Mouse (Mus musculus): ENCODE results near the gene Lamc3. TPM values are rescaled to one million over a fixed set of nuclear protein-coding genes. Genes with fewer than 3 reads are reported as not detected.

The Lamc3 gene
- polyA plus RNA-seq, 1 experiment from 2014 or later: 0.48 TPM

DNA sequence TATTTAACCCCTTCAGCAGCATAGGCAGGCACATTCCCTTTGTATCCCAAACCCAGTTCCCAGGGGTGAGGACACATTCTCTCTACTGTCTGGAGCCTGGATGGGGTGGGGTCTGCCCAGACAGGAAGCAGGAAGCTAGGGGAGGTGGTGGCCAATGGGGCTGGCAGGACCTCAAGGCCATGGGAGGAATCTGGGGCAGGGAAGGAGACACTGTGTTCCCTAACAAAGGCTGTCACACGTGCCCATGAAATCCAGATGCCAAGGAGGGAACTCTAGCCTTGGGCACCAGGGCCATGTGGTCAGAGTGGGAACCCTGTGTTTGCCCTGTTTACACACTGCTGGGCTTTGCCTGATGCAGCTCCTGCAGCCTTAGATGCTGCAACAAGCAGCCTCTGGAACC, 1.8 kb downstream of the Lamc3 start:
- DNase-seq (ENCODE audit: low spot score): no peak
- H3K4me3 ChIP-seq (ENCODE audit: low read depth, low read length): no peak overlapping the region
- H3K27me3 ChIP-seq (replicated peaks; ENCODE audit: control insufficient read depth, insufficient read depth, low read length): peaks cover 52% of the 10 kb centered on the region
- no peaks in the 10 kb centered on the region for H3K4me1 ChIP-seq (replicated peaks; ENCODE audit: control insufficient read depth, insufficient read depth, low read length)
- no peak overlapping the region for H3K9ac ChIP-seq (ENCODE audit: low read depth, low read length)
- no peaks in the 10 kb centered on the region for H3K36me3 ChIP-seq (ENCODE audit: control insufficient read depth, insufficient read depth, low read length)
- WGBS: 47% methylated on average over 1 of the region's 1 CpGs
- no peaks in the 10 kb centered on the region for H3K9me3 ChIP-seq (ENCODE audit: control insufficient read depth, low read length)
- no peak overlapping the region for H3K27ac ChIP-seq (ENCODE audit: low read depth, low read length)
- no peak overlapping the region for H3K4me2 ChIP-seq
- no peak for ATAC-seq (replicated peaks; ENCODE audit: low FRiP score)

DNA sequence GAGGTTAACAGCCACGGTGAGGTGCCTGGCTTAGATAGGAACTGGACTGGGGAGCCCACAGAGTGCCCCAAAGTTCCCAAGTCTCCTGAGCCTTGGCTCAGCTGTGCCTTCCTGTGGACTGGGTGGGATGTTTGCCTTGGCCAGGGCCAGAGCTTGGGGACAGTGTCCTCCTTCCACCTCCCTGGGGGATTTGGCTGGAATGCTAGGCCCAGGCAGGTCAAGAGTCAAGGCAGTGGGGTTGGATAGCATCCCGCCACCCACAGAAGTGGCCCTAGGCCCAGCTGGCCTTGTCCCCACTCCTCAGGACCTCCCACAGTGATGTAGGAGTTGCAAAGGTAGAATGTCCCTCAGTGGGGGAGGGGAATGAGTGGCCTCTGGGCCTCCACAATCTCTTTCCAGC, 4.1 kb downstream of the Lamc3 start:
- Histone ChIP-seq H3K27ac (ENCODE audit: low read depth, low read length) (no peak overlapping the region), H3K4me3 (ENCODE audit: low read depth, low read length) (no peak overlapping the region), H3K9ac (ENCODE audit: low read depth, low read length) (no peak overlapping the region), H3K36me3 (ENCODE audit: control insufficient read depth, insufficient read depth, low read length) (no peaks in the 10 kb centered on the region), H3K9me3 (ENCODE audit: control insufficient read depth, low read length) (no peaks in the 10 kb centered on the region), H3K4me1 (replicated peaks; ENCODE audit: control insufficient read depth, insufficient read depth, low read length) (no peaks in the 10 kb centered on the region), H3K27me3 (replicated peaks; ENCODE audit: control insufficient read depth, insufficient read depth, low read length) (peaks cover 34% of the 10 kb centered on the region), H3K4me2 (no peak overlapping the region)
- no peak for DNase-seq (ENCODE audit: low spot score)
- 77% methylated on average over 2 of the region's 2 CpGs for WGBS
- ATAC-seq (replicated peaks; ENCODE audit: low FRiP score): no peak

DNA sequence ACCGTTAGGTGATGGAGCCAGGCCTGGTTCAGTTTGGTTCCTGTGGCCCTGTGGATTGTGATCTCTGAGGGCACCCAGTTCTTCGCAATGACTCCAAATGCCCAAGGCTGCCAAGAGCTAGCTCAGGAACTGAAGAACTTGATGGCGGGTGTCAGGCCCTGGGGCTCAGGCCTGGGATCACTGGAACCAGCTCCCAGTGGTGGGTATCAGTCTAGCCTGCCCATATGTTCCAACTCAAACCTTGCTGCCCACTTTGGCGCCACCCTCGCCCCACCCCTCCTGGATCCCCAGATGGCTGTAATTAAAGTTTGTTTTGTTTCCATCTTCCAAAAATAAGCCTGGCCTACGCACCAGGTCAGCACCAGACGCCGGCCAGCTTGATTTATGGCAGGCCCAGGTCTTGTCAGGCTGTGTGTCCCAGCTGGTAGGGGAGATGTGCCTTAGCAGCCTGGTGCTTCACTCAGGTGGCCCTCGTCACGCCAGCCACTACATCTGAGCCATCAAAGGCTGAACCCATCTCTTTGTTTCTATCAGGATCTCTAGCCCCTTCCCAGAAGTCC, 6.1 kb downstream of the Lamc3 start:
- Histone ChIP-seq H3K27me3 (replicated peaks; ENCODE audit: control insufficient read depth, insufficient read depth, low read length) (peaks cover 14% of the 10 kb centered on the region), H3K36me3 (ENCODE audit: control insufficient read depth, insufficient read depth, low read length) (no peaks in the 10 kb centered on the region), H3K9ac (ENCODE audit: low read depth, low read length) (no peak overlapping the region), H3K4me1 (replicated peaks; ENCODE audit: control insufficient read depth, insufficient read depth, low read length) (no peaks in the 10 kb centered on the region), H3K4me3 (ENCODE audit: low read depth, low read length) (no peak overlapping the region), H3K27ac (ENCODE audit: low read depth, low read length) (no peak overlapping the region), H3K4me2 (no peak overlapping the region), H3K9me3 (ENCODE audit: control insufficient read depth, low read length) (no peaks in the 10 kb centered on the region)
- WGBS: 65% methylated on average over 10 of the region's 10 CpGs
- ATAC-seq (replicated peaks; ENCODE audit: low FRiP score): no peak
- DNase-seq (ENCODE audit: low spot score): no peak

DNA sequence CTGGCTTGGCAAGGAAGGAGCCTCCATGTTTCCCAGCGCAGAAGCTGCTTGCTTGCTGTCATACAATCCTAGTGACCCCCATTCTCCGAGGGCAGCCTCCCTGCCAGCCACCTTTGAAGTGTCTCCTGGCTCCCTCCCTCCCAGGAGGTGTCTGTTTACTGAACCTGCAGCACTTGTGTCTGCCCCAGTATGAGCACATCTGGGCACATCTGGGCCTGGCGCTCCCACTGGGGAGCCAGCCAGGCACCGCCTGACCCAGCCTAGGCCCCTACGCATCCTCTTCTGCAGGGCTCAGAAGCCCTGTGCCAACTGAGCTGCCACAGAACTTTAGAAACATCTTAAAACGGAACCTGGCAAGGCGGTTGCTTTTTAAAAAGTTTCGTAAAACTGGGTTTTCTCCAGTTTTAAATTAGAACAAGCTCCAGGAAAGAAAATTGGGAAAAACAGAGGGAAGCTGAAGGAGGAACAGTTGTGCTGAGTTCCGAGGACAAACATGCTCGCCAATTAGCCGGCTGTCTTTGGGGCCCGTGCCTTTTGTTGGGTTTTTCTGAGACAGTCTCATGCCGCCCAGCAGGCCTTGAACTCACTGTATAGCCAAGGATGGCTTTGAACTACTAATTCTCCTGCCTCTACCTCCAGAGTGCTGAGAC, 7.3 kb downstream of the Lamc3 start:
- no peaks in the 10 kb centered on the region for H3K4me1 ChIP-seq (replicated peaks; ENCODE audit: control insufficient read depth, insufficient read depth, low read length)
- no peaks in the 10 kb centered on the region for H3K36me3 ChIP-seq (ENCODE audit: control insufficient read depth, insufficient read depth, low read length)
- no peak overlapping the region for H3K4me2 ChIP-seq
- DNase-seq (ENCODE audit: low spot score) (no peak), ATAC-seq (replicated peaks; ENCODE audit: low FRiP score) (no peak)
- no peak overlapping the region for H3K9ac ChIP-seq (ENCODE audit: low read depth, low read length)
- no peak overlapping the region for H3K4me3 ChIP-seq (ENCODE audit: low read depth, low read length)
- 66% methylated on average over 13 of the region's 13 CpGs for WGBS
- H3K27me3 ChIP-seq (replicated peaks; ENCODE audit: control insufficient read depth, insufficient read depth, low read length): peaks cover 3% of the 10 kb centered on the region
- H3K27ac ChIP-seq (ENCODE audit: low read depth, low read length): no peak overlapping the region
- no peaks in the 10 kb centered on the region for H3K9me3 ChIP-seq (ENCODE audit: control insufficient read depth, low read length)

DNA sequence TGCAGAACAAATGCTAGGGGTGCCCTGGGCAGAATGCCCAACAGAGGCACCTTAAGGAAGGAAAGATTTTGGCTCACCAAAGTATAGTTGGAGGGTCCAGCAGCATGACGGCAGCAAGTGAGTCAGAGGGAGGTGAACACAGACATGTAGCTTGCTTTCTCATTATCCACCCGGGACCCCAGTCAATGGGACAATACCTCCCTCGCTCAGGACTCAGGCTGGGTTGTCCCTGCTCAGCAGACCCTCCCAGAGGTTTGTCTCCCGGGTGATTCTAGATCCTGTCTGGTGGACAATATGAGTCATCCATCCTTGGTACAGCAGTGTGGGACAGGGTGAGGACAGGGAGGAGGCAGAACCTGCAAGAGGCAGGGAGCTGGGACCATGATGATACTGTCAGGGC, 13.8 kb downstream of the Lamc3 start:
- 69% methylated on average over 4 of the region's 4 CpGs for WGBS
- no peak overlapping the region for H3K9ac ChIP-seq (ENCODE audit: low read depth, low read length)
- no peak overlapping the region for H3K4me2 ChIP-seq
- no peaks in the 10 kb centered on the region for H3K36me3 ChIP-seq (ENCODE audit: control insufficient read depth, insufficient read depth, low read length)
- H3K4me3 ChIP-seq (ENCODE audit: low read depth, low read length): no peak overlapping the region
- no peak overlapping the region for H3K27ac ChIP-seq (ENCODE audit: low read depth, low read length)
- peaks cover 3% of the 10 kb centered on the region; the same call in 1 of the 2 replicates for H3K27me3 ChIP-seq (replicated peaks; ENCODE audit: control insufficient read depth, insufficient read depth, low read length)
- no peaks in the 10 kb centered on the region for H3K9me3 ChIP-seq (ENCODE audit: control insufficient read depth, low read length)
- ATAC-seq (replicated peaks; ENCODE audit: low FRiP score): no peak
- no peak for DNase-seq (ENCODE audit: low spot score)
- H3K4me1 ChIP-seq (replicated peaks; ENCODE audit: control insufficient read depth, insufficient read depth, low read length): 0 out of 2 replicates have a peak, but pooled peaks cover 2% of the 10 kb centered on the region

DNA sequence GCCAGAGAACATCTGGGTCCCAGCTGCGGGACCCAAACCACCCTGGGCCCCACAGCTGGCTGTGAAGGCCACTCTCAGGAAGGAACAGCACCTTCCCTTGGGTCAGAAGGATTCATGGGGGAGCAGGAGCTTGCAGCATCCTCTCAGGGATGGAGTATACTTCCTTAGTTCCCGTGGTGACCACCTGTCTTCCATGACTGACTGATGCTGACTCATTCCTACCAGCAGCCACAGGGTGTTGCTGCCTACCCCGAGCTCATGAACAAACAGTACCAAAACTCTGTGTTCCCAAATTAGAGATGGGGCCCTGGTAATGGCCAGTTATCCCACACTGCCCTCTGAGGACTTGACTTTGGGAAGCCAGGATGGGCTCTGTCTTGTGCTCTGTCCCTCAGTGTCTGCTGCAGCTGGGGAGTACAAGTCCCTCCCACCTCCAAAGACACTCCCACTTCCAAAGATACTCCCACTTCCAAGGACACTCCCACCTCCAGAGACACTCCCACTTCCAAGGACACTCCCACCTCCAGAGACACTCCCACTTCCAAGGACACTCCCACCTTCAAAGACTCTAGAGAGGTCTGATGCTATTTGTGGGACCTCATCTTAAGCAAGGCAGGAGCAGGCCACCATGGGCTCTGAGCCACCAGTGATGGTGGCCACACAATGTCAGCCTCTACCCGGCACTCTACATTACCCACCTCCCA, 14.7 kb downstream of the Lamc3 start:
- Histone ChIP-seq H3K36me3 (ENCODE audit: control insufficient read depth, insufficient read depth, low read length) (no peaks in the 10 kb centered on the region), H3K4me1 (replicated peaks; ENCODE audit: control insufficient read depth, insufficient read depth, low read length) (0 out of 2 replicates have a peak, but pooled peaks cover 2% of the 10 kb centered on the region), H3K27me3 (replicated peaks; ENCODE audit: control insufficient read depth, insufficient read depth, low read length) (peaks cover 3% of the 10 kb centered on the region; the same call in 1 of the 2 replicates), H3K4me2 (no peak overlapping the region), H3K9ac (ENCODE audit: low read depth, low read length) (no peak overlapping the region), H3K4me3 (ENCODE audit: low read depth, low read length) (no peak overlapping the region), H3K27ac (ENCODE audit: low read depth, low read length) (no peak overlapping the region), H3K9me3 (ENCODE audit: control insufficient read depth, low read length) (no peaks in the 10 kb centered on the region)
- 51% methylated on average over 4 of the region's 4 CpGs for WGBS
- ATAC-seq (replicated peaks; ENCODE audit: low FRiP score): no peak; the same call in 1 of the 2 replicates
- no peak for DNase-seq (ENCODE audit: low spot score)

DNA sequence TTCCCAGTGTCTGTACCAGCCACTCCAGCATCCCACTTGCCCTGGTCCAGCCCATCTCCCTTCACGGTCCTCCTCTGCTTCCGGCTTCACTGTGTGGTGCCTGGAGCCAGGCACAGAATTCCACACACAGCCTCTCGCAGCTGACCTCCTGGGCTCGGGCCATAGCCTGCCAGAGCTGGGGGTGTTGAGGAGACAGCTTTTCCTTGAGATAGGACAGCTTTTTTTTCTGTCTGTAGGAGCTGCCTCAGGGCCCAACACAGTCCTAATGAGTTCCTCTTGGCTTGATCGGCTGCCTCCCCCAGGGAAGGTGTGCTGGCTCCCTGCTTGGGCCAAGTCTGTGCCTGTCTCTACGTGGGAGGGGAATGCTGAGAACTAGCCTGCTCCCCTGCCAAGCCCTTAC, 17.0 kb downstream of the Lamc3 start:
- H3K4me3 ChIP-seq (ENCODE audit: low read depth, low read length): no peak overlapping the region
- no peaks in the 10 kb centered on the region for H3K36me3 ChIP-seq (ENCODE audit: control insufficient read depth, insufficient read depth, low read length)
- 22% methylated on average over 6 of the region's 6 CpGs for WGBS
- no peak overlapping the region for H3K4me2 ChIP-seq
- H3K9me3 ChIP-seq (ENCODE audit: control insufficient read depth, low read length): no peaks in the 10 kb centered on the region
- no peak for ATAC-seq (replicated peaks; ENCODE audit: low FRiP score)
- no peak for DNase-seq (ENCODE audit: low spot score)
- peak overlapping the region; percentile 25; the same call in 1 of the 2 replicates for H3K27ac ChIP-seq (ENCODE audit: low read depth, low read length)
- peaks cover 3% of the 10 kb centered on the region; the same call in 1 of the 2 replicates for H3K27me3 ChIP-seq (replicated peaks; ENCODE audit: control insufficient read depth, insufficient read depth, low read length)
- H3K9ac ChIP-seq (ENCODE audit: low read depth, low read length): no peak overlapping the region
- H3K4me1 ChIP-seq (replicated peaks; ENCODE audit: control insufficient read depth, insufficient read depth, low read length): 0 out of 2 replicates have a peak, but pooled peaks cover 2% of the 10 kb centered on the region

DNA sequence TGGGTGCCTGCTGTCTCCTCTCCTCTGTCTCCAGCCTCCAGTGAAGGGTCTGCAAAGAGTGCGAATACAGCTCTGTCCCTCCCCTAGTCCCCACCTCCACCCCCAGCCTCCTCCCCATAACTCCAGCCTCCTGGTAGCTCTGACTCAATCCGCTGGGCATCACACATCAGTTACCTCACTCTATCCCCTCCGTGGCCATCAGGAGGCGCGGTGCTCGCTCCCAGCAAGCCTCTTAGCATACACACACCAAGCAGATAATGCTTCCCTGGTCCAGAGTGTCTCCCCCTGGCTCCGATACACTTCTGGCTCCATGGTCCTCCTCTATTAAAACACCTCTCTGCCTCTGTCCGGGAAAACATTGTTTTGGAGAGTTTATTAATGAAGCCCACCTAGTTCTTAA, 17.5 kb downstream of the Lamc3 start:
- Histone ChIP-seq H3K4me2 (no peak overlapping the region), H3K9me3 (ENCODE audit: control insufficient read depth, low read length) (no peaks in the 10 kb centered on the region), H3K27me3 (replicated peaks; ENCODE audit: control insufficient read depth, insufficient read depth, low read length) (peaks cover 3% of the 10 kb centered on the region; the same call in 1 of the 2 replicates), H3K4me1 (replicated peaks; ENCODE audit: control insufficient read depth, insufficient read depth, low read length) (0 out of 2 replicates have a peak, but pooled peaks cover 2% of the 10 kb centered on the region), H3K9ac (ENCODE audit: low read depth, low read length) (no peak overlapping the region), H3K27ac (ENCODE audit: low read depth, low read length) (no peak overlapping the region), H3K36me3 (ENCODE audit: control insufficient read depth, insufficient read depth, low read length) (no peaks in the 10 kb centered on the region), H3K4me3 (ENCODE audit: low read depth, low read length) (no peak overlapping the region)
- WGBS: 11% methylated on average over 8 of the region's 8 CpGs
- DNase-seq (ENCODE audit: low spot score): no peak
- no peak for ATAC-seq (replicated peaks; ENCODE audit: low FRiP score)
